Mouse (Mus musculus) forelimb bud, embryonic 11.5 days (tissue): ENCODE data around the gene Aaed1.
"Not testable (repeated sequence)": the region's sequence is repeated elsewhere in the genome, so short reads cannot be mapped to it uniquely, and the experiment has no call there.

Experiments
- DNase-seq: peaks from one replicate; pipeline ENCODE4 v3.0.0-alpha.2; 2012; ENCODE audit warnings: low read depth, low spot score

The Aaed1 gene

GRCm38 (mm10) chr13:64309036-64309435 is 3.5 kb downstream of the Aaed1 start:
- DNase-seq = no peak

- DNase-seq = no peak
Measured at GRCm38 (mm10) chr13:64307508-64307907, 5.0 kb downstream of the Aaed1 start.

- DNase-seq = peak; percentile 74
Measured at GRCm38 (mm10) chr13:64306078-64306477, 6.4 kb downstream of the Aaed1 start.

- DNase-seq = no peak
Measured at GRCm38 (mm10) chr13:64299069-64299468, 13.4 kb downstream of the Aaed1 start.

GRCm38 (mm10) chr13:64286791-64287190 is 25.7 kb downstream of the Aaed1 start:
- no peak for DNase-seq

GRCm38 (mm10) chr13:64286321-64286720 is 26.2 kb downstream of the Aaed1 start:
- no peak for DNase-seq

- no peak for DNase-seq
Measured at GRCm38 (mm10) chr13:64284676-64285075, 27.8 kb downstream of the Aaed1 start.

- no peak for DNase-seq
Measured at GRCm38 (mm10) chr13:64280940-64281339, 31.6 kb downstream of the Aaed1 start.

GRCm38 (mm10) chr13:64275754-64276127 is 36.8 kb downstream of the Aaed1 start:
- DNase-seq = no peak

GRCm38 (mm10) chr13:64274879-64275753 is 37.4 kb downstream of the Aaed1 start, which contains the start of gene Cdc14b:
Cdc14b (minus strand) TSS chr13:64275290.
- DNase-seq = peak; percentile 96

GRCm38 (mm10) chr13:64273891-64274844 is 38.3 kb downstream of the Aaed1 start:
- DNase-seq = peak; percentile 33

GRCm38 (mm10) chr13:64273352-64273751 is 39.2 kb downstream of the Aaed1 start:
- DNase-seq = no peak

- no peak for DNase-seq
Measured at GRCm38 (mm10) chr13:64268384-64268783, 44.1 kb downstream of the Aaed1 start.

- DNase-seq = no peak
Measured at GRCm38 (mm10) chr13:64267151-64267550, 45.4 kb downstream of the Aaed1 start.

- DNase-seq = no peak
Measured at GRCm38 (mm10) chr13:64264586-64264985, 47.9 kb downstream of the Aaed1 start.

GRCm38 (mm10) chr13:64259903-64260302 is 52.6 kb downstream of the Aaed1 start:
- no peak for DNase-seq

- no peak for DNase-seq
Measured at GRCm38 (mm10) chr13:64258516-64258821, 54.0 kb downstream of the Aaed1 start.

GRCm38 (mm10) chr13:64257814-64258515 is 54.5 kb downstream of the Aaed1 start:
- DNase-seq = peak; percentile 58

- no peak for DNase-seq
Measured at GRCm38 (mm10) chr13:64257010-64257813, 55.3 kb downstream of the Aaed1 start.

- not testable (repeated sequence) for DNase-seq
Measured at GRCm38 (mm10) chr13:64254185-64254584, 58.3 kb downstream of the Aaed1 start.

GRCm38 (mm10) chr13:64253697-64254096 is 58.8 kb downstream of the Aaed1 start:
- no peak for DNase-seq
